ENCODE assay signal across 9 mouse cellular contexts in the genomic region with DNA sequence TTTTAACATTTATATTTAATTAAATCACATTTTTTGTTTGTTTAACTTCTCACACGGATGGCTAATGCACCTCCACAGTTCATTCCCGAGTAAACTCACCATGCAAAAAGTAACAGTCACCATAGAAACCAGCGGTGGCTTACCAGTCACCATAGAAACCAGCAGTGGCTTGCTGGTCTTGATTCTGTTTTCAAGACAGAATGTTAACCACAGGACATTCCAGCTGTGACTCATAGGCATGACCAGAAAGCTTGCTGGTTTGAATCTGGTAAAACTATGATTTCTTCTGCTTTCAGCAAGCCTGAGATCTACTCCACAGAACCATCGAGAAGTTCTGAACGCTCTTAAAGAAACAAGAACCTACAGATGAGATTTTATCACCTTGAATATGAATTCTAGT.
DNase-seq lines count a peak whose midpoint lies in the region; ATAC-seq and TF ChIP-seq lines count a peak whose summit lies in the region.
"Had no signal": no experiment of that assay in that cellular context is flagged by ENCODE, and none has a peak within 500 bp of the region (broad histone marks: within the 10 kb centered on the region; RNA-seq: fewer than 3 reads in every experiment).

No protein-coding gene starts in this region.

- TF ChIP-seq POLR2A in CH12.LX (IDR thresholded peaks at IDR 0.05; ENCODE audit: low read depth, low read length) = no peak
- TF ChIP-seq POLR2A in embryonic fibroblast, embryonic 13.5 days (IDR thresholded peaks at IDR 0.05; ENCODE audit: low read depth, low read length) = no peak
- TF ChIP-seq POLR2A in limb, embryonic 14.5 days (IDR thresholded peaks at IDR 0.05; ENCODE audit: borderline replicate concordance, extremely low read depth, insufficient read depth, insufficient read length) = no peak

- dilution Hi-C loops in CH12.LX (cut with MboI; ENCODE audit: extremely low pct_ligation_motif_present, extremely low pct_unique_long_range_greater_than_20kb, low sequenced_read_pairs) = no loop called here

- H3K79me2 ChIP-seq in CH12.LX (replicated peaks; ENCODE audit: control insufficient read depth, extremely low read depth, insufficient read depth, poor library complexity, severe bottlenecking) = no peaks in the 10 kb centered on the region

- TF ChIP-seq RAD21 in CH12.LX (IDR thresholded peaks at IDR 0.05; ENCODE audit: low read depth, low read length) = no peak; the same call in none of the 2 replicates

- no peak overlapping the region for H3K4me3 ChIP-seq in CH12.LX (replicated peaks in 1 of 3; ENCODE audit: low read depth in 2 of 3, low read length in 2 of 3, poor library complexity in 1 of 3)
- H3K4me3 ChIP-seq in embryonic fibroblast, embryonic 13.5 days (ENCODE audit: insufficient read depth, low read length) = no peak overlapping the region
- no peak overlapping the region for H3K4me3 ChIP-seq in limb, embryonic 14.5 days (replicated peaks; ENCODE audit: low read length)
- no peak overlapping the region for H3K4me3 ChIP-seq in intestine, postnatal 0 days (ENCODE audit: low read depth, low read length)
- H3K4me3 ChIP-seq: limb, embryonic 12.5 days had no signal

- H3K9me3 ChIP-seq in CH12.LX (replicated peaks; ENCODE audit: low read length) = no peaks in the 10 kb centered on the region
- no peaks in the 10 kb centered on the region for H3K9me3 ChIP-seq in limb, embryonic 14.5 days (ENCODE audit: control insufficient read depth, low read length)
- H3K9me3 ChIP-seq in intestine, postnatal 0 days (ENCODE audit: control insufficient read depth) = no peaks in the 10 kb centered on the region
- H3K9me3 ChIP-seq: limb, embryonic 12.5 days had no signal

- in situ Hi-C loops in CH12.LX (cut with MboI; ENCODE audit: low pct_ligation_motif_present, low pct_unique_long_range_greater_than_20kb, low sequenced_read_pairs) = loop anchor here (10.0 kb wide), 1 partner anchor 168 kb away; a partner anchor contains a TSS

- no peak overlapping the region for H3K27ac ChIP-seq in CH12.LX (ENCODE audit: insufficient read depth, low read depth)
- peak overlapping the region; percentile 100 for H3K27ac ChIP-seq in embryonic fibroblast, embryonic 13.5 days (ENCODE audit: insufficient read depth, low read length)
- H3K27ac ChIP-seq in limb, embryonic 14.5 days (replicated peaks; ENCODE audit: low read depth, low read length) = no peak overlapping the region
- H3K27ac ChIP-seq in intestine, postnatal 0 days (ENCODE audit: low read depth, low read length) = no peak overlapping the region
- H3K27ac ChIP-seq: limb, embryonic 12.5 days had no signal

- no peak overlapping the region for H3K9ac ChIP-seq in CH12.LX (ENCODE audit: insufficient read depth, low read depth)
- H3K9ac ChIP-seq in limb, embryonic 14.5 days (ENCODE audit: low read depth, low read length, severe bottlenecking) = no peak overlapping the region
- H3K9ac ChIP-seq in intestine, postnatal 0 days (ENCODE audit: low read depth, low read length) = no peak overlapping the region
- H3K9ac ChIP-seq: limb, embryonic 12.5 days had no signal

- no peaks in the 10 kb centered on the region for H3K36me3 ChIP-seq in CH12.LX (replicated peaks in 1 of 2; ENCODE audit: control insufficient read depth in 1 of 2, insufficient read depth in 1 of 2, low read length in 1 of 2)
- H3K36me3 ChIP-seq in limb, embryonic 14.5 days (ENCODE audit: control insufficient read depth, insufficient read depth, low read length) = no peaks in the 10 kb centered on the region
- no peaks in the 10 kb centered on the region for H3K36me3 ChIP-seq in splenic B cell, adult 2 months (ENCODE audit: control insufficient read depth, insufficient read depth, low read length, poor library complexity, severe bottlenecking)
- no peaks in the 10 kb centered on the region for H3K36me3 ChIP-seq in intestine, postnatal 0 days (ENCODE audit: control insufficient read depth, insufficient read depth)
- H3K36me3 ChIP-seq: limb, embryonic 12.5 days had no signal

- no peaks in the 10 kb centered on the region for H3K27me3 ChIP-seq in CH12.LX (replicated peaks)
- no peaks in the 10 kb centered on the region for H3K27me3 ChIP-seq in limb, embryonic 14.5 days (ENCODE audit: control insufficient read depth, insufficient read depth, low read length)
- H3K27me3 ChIP-seq in splenic B cell, adult 2 months (ENCODE audit: control insufficient read depth, insufficient read depth, low read length, poor library complexity, severe bottlenecking) = no peaks in the 10 kb centered on the region
- H3K27me3 ChIP-seq in intestine, postnatal 0 days (replicated peaks; ENCODE audit: control insufficient read depth, insufficient read depth, low read length) = no peaks in the 10 kb centered on the region
- H3K27me3 ChIP-seq: limb, embryonic 12.5 days had no signal

- peak; percentile 68 for ATAC-seq in limb, embryonic 14.5 days (ENCODE audit: low FRiP score, low read depth)
- no peak for ATAC-seq in intestine, postnatal 0 days

- no peak overlapping the region for H3K4me2 ChIP-seq in CH12.LX (ENCODE audit: insufficient read depth, low read depth, poor library complexity, severe bottlenecking)
- no peak overlapping the region for H3K4me2 ChIP-seq in limb, embryonic 14.5 days (replicated peaks; ENCODE audit: low read depth, low read length, severe bottlenecking)
- H3K4me2 ChIP-seq in intestine, postnatal 0 days (replicated peaks; ENCODE audit: low read depth) = no peak overlapping the region
- H3K4me2 ChIP-seq: limb, embryonic 12.5 days had no signal

- no peak for TF ChIP-seq CTCF in CH12.LX (conservative IDR thresholded peaks at IDR 0.05 in 1 of 2, IDR thresholded peaks at IDR 0.05 in 1 of 2; ENCODE audit: low read depth in 2 of 2, low read length in 2 of 2)
- TF ChIP-seq CTCF in embryonic fibroblast, embryonic 13.5 days (IDR thresholded peaks at IDR 0.05; ENCODE audit: borderline replicate concordance, insufficient read depth, low read length) = no peak
- TF ChIP-seq CTCF in intestine, postnatal 0 days (IDR thresholded peaks at IDR 0.05; ENCODE audit: low read depth) = no peak

- WGBS in limb, embryonic 14.5 days = 42% methylated on average over 5 of the region's 5 CpGs
- 40% methylated on average over 5 of the region's 5 CpGs for WGBS in intestine, postnatal 0 days

- DNase-seq in adrenal gland, adult 2 months = peak; percentile 49
- DNase-seq in adrenal gland, postnatal 4 days (ENCODE audit: low spot score in 2 of 2) = no peak
- peak; percentile 85 for DNase-seq in CH12.LX (ENCODE audit: extremely low read depth)
- peak; percentile 67 for DNase-seq in limb, embryonic 14.5 days (ENCODE audit: low spot score)
- peak; percentile 61 for DNase-seq in splenic B cell, adult 2 months (ENCODE audit: low read depth, low spot score)
- DNase-seq in layer of hippocampus, adult 8-10 months (ENCODE audit: low spot score in 2 of 2) = no peak

- TF ChIP-seq EP300 in CH12.LX (IDR thresholded peaks at IDR 0.05; ENCODE audit: low read length) = peak; percentile 86

- H3K4me1 ChIP-seq in CH12.LX (ENCODE audit: control insufficient read depth in 1 of 2, insufficient read depth in 2 of 2) = peaks cover 12 to 29% of the 10 kb centered on the region in 2 experiments
- H3K4me1 ChIP-seq in embryonic fibroblast, embryonic 13.5 days (ENCODE audit: control insufficient read depth, insufficient read depth, low read length) = peaks cover 18% of the 10 kb centered on the region
- peaks cover 14% of the 10 kb centered on the region for H3K4me1 ChIP-seq in limb, embryonic 14.5 days (ENCODE audit: control insufficient read depth, insufficient read depth, low read length)
- no peaks in the 10 kb centered on the region for H3K4me1 ChIP-seq in intestine, postnatal 0 days (replicated peaks; ENCODE audit: control insufficient read depth, insufficient read depth, low read length)

TF ChIP-seq in CH12.LX, 34 proteins besides CTCF, POLR2A, EP300 and RAD21:
- TF ChIP-seq MXI1 (IDR thresholded peaks at IDR 0.05; ENCODE audit: low read depth, low read length) = peak; percentile 96
- peak; percentile 89 for TF ChIP-seq IRF4 (IDR thresholded peaks at IDR 0.05; ENCODE audit: low read depth, low read length)
- TF ChIP-seq ZMIZ1 (IDR thresholded peaks at IDR 0.05; ENCODE audit: low read depth, low read length) = no peak
- 0 out of 2 replicates have a peak, but pooled peaks have one; percentile 41 for TF ChIP-seq TCF12 (IDR thresholded peaks at IDR 0.05; ENCODE audit: low read depth, low read length)
- TF ChIP-seq MYC (IDR thresholded peaks at IDR 0.05; ENCODE audit: low read depth, low read length) = 0 out of 2 replicates have a peak, but pooled peaks have one; percentile 34
- TF ChIP-seq UBTF (IDR thresholded peaks at IDR 0.05; ENCODE audit: low read depth, low read length) = no peak
- peak; percentile 77 for TF ChIP-seq ETS1 (conservative IDR thresholded peaks at IDR 0.05; ENCODE audit: low read depth, low read length)
- TF ChIP-seq BHLHE40 (IDR thresholded peaks at IDR 0.05; ENCODE audit: low read depth, low read length) = peak; percentile 84
- no peak for TF ChIP-seq CHD1 (IDR thresholded peaks at IDR 0.05; ENCODE audit: low read depth, low read length)
- TF ChIP-seq NELFE (IDR thresholded peaks at IDR 0.05; ENCODE audit: low read depth, low read length) = no peak
- peak; percentile 79 for TF ChIP-seq JUND (conservative IDR thresholded peaks at IDR 0.05; ENCODE audit: low read depth, low read length)
- TF ChIP-seq JUN (IDR thresholded peaks at IDR 0.05; ENCODE audit: insufficient read depth, low read depth, low read length) = peak; percentile 61
- TF ChIP-seq SIN3A (IDR thresholded peaks at IDR 0.05; ENCODE audit: low read length) = peak; percentile 87
- TF ChIP-seq MAFK (IDR thresholded peaks at IDR 0.05; ENCODE audit: insufficient replicate concordance, low read length) = peak; percentile 53; the same call in 1 of the 2 replicates
- TF ChIP-seq ELF1 (IDR thresholded peaks at IDR 0.05; ENCODE audit: low read depth, low read length) = 0 out of 2 replicates have a peak, but pooled peaks have one; percentile 16

Comparison
In these comparisons a context has a peak if more than half of its experiments do, and no peak if none do; other contexts are left out.
1. DNase-seq: peak in adrenal gland, adult 2 months (single experiment), CH12.LX (single experiment), limb, embryonic 14.5 days (single experiment) and splenic B cell, adult 2 months (single experiment); none in adrenal gland, postnatal 4 days (0 of 2) and layer of hippocampus, adult 8-10 months (0 of 2).